Comparison of ENCODE assay signal across 8 mouse cellular contexts in genomic region chr3:96598156-96599068, GRCm38 (mm10). TPM values are rescaled to one million over a fixed set of nuclear protein-coding genes. Genes with fewer than 3 reads are reported as not detected.
DNase-seq lines count a peak whose midpoint lies in the region; TF ChIP-seq lines count a peak whose summit lies in the region.

No protein-coding gene starts in this region.

- peak overlapping the region; percentile 19 for H3K4me3 ChIP-seq in thymus, adult 2 months (ENCODE audit: control insufficient read depth, insufficient read depth, low read length)
- peak overlapping the region; percentile 67 for H3K4me3 ChIP-seq in heart, adult 2 months
- peak overlapping the region; percentile 54 for H3K4me3 ChIP-seq in liver, adult 2 months (ENCODE audit: insufficient read depth, low read depth, low read length)
- H3K4me3 ChIP-seq in myocyte: peak overlapping the region; percentile 51

- no peaks in the 10 kb centered on the region for H3K36me3 ChIP-seq in thymus, adult 2 months (ENCODE audit: control insufficient read depth, insufficient read depth, low read length)
- peaks cover 12% of the 10 kb centered on the region for H3K36me3 ChIP-seq in heart, adult 2 months (ENCODE audit: control insufficient read depth, insufficient read depth, low read length)
- H3K36me3 ChIP-seq in liver, adult 2 months (ENCODE audit: control insufficient read depth, insufficient read depth, low read length): no peaks in the 10 kb centered on the region
- H3K36me3 ChIP-seq in myocyte (ENCODE audit: control insufficient read depth, insufficient read depth): peaks cover under 1% of the 10 kb centered on the region

- H3K27ac ChIP-seq in thymus, adult 2 months (ENCODE audit: control insufficient read depth, insufficient read depth, low read length): no peak overlapping the region
- peak overlapping the region; percentile 70 for H3K27ac ChIP-seq in heart, adult 2 months
- no peak overlapping the region for H3K27ac ChIP-seq in liver, adult 2 months (replicated peaks; ENCODE audit: insufficient read depth, low read depth, low read length)

- TF ChIP-seq EP300 in heart, adult 2 months (IDR thresholded peaks at IDR 0.05; ENCODE audit: insufficient read depth, low read depth, low read length): no peak

- peaks cover 31% of the 10 kb centered on the region for H3K4me1 ChIP-seq in thymus, adult 2 months (replicated peaks; ENCODE audit: control insufficient read depth, insufficient read depth, low read length)
- peaks cover 10% of the 10 kb centered on the region for H3K4me1 ChIP-seq in heart, adult 2 months (ENCODE audit: control insufficient read depth, insufficient read depth, low read length)
- no peaks in the 10 kb centered on the region for H3K4me1 ChIP-seq in liver, adult 2 months (ENCODE audit: control insufficient read depth, insufficient read depth, low read length)

- H3K27me3 ChIP-seq in thymus, adult 2 months (ENCODE audit: control insufficient read depth, insufficient read depth, low read length): peaks cover 35% of the 10 kb centered on the region; the same call in 1 of the 2 replicates
- no peaks in the 10 kb centered on the region for H3K27me3 ChIP-seq in heart, adult 2 months (ENCODE audit: control insufficient read depth, insufficient read depth, low read length)
- no peaks in the 10 kb centered on the region; the same call in 1 of the 2 replicates for H3K27me3 ChIP-seq in liver, adult 2 months (ENCODE audit: control insufficient read depth, insufficient read depth, low read length)
- H3K27me3 ChIP-seq in myocyte (ENCODE audit: control insufficient read depth, insufficient read depth, insufficient read length): no peaks in the 10 kb centered on the region

- DNase-seq in thymus, adult 2 months: no peak
- DNase-seq in thymus, postnatal 10 days (ENCODE audit: low spot score in 2 of 2): no peak
- peak; percentile 79 for DNase-seq in embryo, embryonic 10 days (ENCODE audit: low spot score)
- DNase-seq in heart, adult 2 months: peak; percentile 87
- DNase-seq in kidney, adult 11 months: peak; percentile 47
- DNase-seq in liver, adult 2 months (ENCODE audit: extremely low read depth, low read depth, low spot score): no peak
- no peak for DNase-seq in MN1 (ENCODE audit: low spot score)

- TF ChIP-seq POLR2A in thymus, adult 2 months (IDR thresholded peaks at IDR 0.05; ENCODE audit: control insufficient read depth, extremely low read depth, insufficient read depth, low read length, poor library complexity): no peak
- peak; percentile 89 for TF ChIP-seq POLR2A in heart, adult 2 months (IDR thresholded peaks at IDR 0.05; ENCODE audit: insufficient read depth, low read depth, low read length)
- TF ChIP-seq POLR2A in liver, adult 2 months (IDR thresholded peaks at IDR 0.05; ENCODE audit: extremely low read depth, insufficient read depth, low read length): no peak
- TF ChIP-seq POLR2A in myocyte (IDR thresholded peaks at IDR 0.05; ENCODE audit: insufficient read length, low read depth): peak; percentile 25

- intact Hi-C loops in heart, adult 2 months (cut with DNase I): no loop called here

- peak overlapping the region; percentile 50 for H3ac ChIP-seq in myocyte (ENCODE audit: control insufficient read depth, insufficient read length)

- no peaks in the 10 kb centered on the region for H3K79me2 ChIP-seq in heart, adult 2 months (replicated peaks; ENCODE audit: control insufficient read depth, insufficient read depth, low read length)
- no peaks in the 10 kb centered on the region for H3K79me2 ChIP-seq in liver, adult 2 months (ENCODE audit: control insufficient read depth, insufficient read depth, low read length)
- peaks cover 21% of the 10 kb centered on the region for H3K79me2 ChIP-seq in myocyte (ENCODE audit: control insufficient read depth, insufficient read depth)

- peak overlapping the region; percentile 98 for H3K4me2 ChIP-seq in myocyte (ENCODE audit: low read depth)

- 12% methylated on average over 54 of the region's 54 CpGs for WGBS in thymus, adult 2 months
- 11% methylated on average over 54 of the region's 54 CpGs for WGBS in heart, adult 2 months
- WGBS in liver, adult 2 months: 7% methylated on average over 54 of the region's 54 CpGs

- peak overlapping the region; percentile 61 for H3K9ac ChIP-seq in heart, adult 2 months (ENCODE audit: low read depth, low read length)
- H3K9ac ChIP-seq in liver, adult 2 months (ENCODE audit: low read depth, low read length): peak overlapping the region; percentile 50

- TF ChIP-seq CTCF in thymus, adult 2 months (IDR thresholded peaks at IDR 0.05; ENCODE audit: borderline replicate concordance, control insufficient read depth, extremely low read depth, insufficient read depth, low read length, poor library complexity): no peak
- TF ChIP-seq CTCF in heart, adult 2 months (IDR thresholded peaks at IDR 0.05): no peak
- TF ChIP-seq CTCF in liver, adult 2 months (IDR thresholded peaks at IDR 0.05; ENCODE audit: low read depth, low read length): no peak

TF ChIP-seq in myocyte, 11 proteins besides CTCF, POLR2A, EP300 and RAD21:
- TF ChIP-seq MYOD1 (IDR thresholded peaks at IDR 0.05; ENCODE audit: control insufficient read depth in 1 of 3, insufficient read length in 2 of 3, low read depth in 2 of 3) (no peak), MAX (IDR thresholded peaks at IDR 0.05; ENCODE audit: low read depth) (no peak), E2F4 (IDR thresholded peaks at IDR 0.05; ENCODE audit: insufficient read depth) (no peak), POLR2AphosphoS2 (IDR thresholded peaks at IDR 0.05; ENCODE audit: insufficient read length, low read depth) (peak; percentile 26)

RNA-seq across cellular contexts. Expression of gene Ankrd34a, which starts 2.0 kb away (rescaled TPM):
- polyA plus RNA-seq in thymus, adult 2 months (2012; rRNA removed): 0.18 and 0.49 TPM in 2 replicates
- total RNA-seq in heart, adult 2 months (2021): 1 to 10 TPM; 1.3 to 2.4 TPM
- polyA plus RNA-seq in heart, adult 2 months (2012; rRNA removed): 2.1 and 3.1 TPM in 2 replicates
- 0.07 TPM in 1 of 2 replicates, not detected in the other for total RNA-seq in liver, adult 2 months (2014; rRNA removed)
- 0.05 and 0.07 TPM in 2 replicates for polyA plus RNA-seq in liver, adult 2 months (2012; rRNA removed)
- 2.5 TPM for polyA plus RNA-seq in myocyte (2012; fragmentation: generic; extraction: Trizol)

RNA-seq across cellular contexts. Expression of gene Lix1l, which starts 2.5 kb away (rescaled TPM):
- polyA plus RNA-seq in thymus, adult 2 months (2012; rRNA removed): 4.6 and 8.2 TPM in 2 replicates
- 10 to 100 TPM; 24.7 to 25.3 TPM for total RNA-seq in heart, adult 2 months (2021)
- 25.2 and 39.9 TPM in 2 replicates for polyA plus RNA-seq in heart, adult 2 months (2012; rRNA removed)
- 3.0 and 3.1 TPM in 2 replicates for total RNA-seq in liver, adult 2 months (2014; rRNA removed)
- 2.5 and 3.3 TPM in 2 replicates for polyA plus RNA-seq in liver, adult 2 months (2012; rRNA removed)
- 30.2 TPM for polyA plus RNA-seq in myocyte (2012; fragmentation: generic; extraction: Trizol)

RNA-seq across cellular contexts. Expression of gene Polr3gl, which starts 4.4 kb away (rescaled TPM):
- polyA plus RNA-seq in thymus, adult 2 months (2012; rRNA removed): 17.8 and 18.2 TPM in 2 replicates
- total RNA-seq in heart, adult 2 months (2021): 10 to 100 TPM; 24.3 to 35.0 TPM
- polyA plus RNA-seq in heart, adult 2 months (2012; rRNA removed): 20.1 and 21.9 TPM in 2 replicates
- 5.7 and 8.2 TPM in 2 replicates for total RNA-seq in liver, adult 2 months (2014; rRNA removed)
- 7.0 and 7.7 TPM in 2 replicates for polyA plus RNA-seq in liver, adult 2 months (2012; rRNA removed)
- polyA plus RNA-seq in myocyte (2012; fragmentation: generic; extraction: Trizol): 22.7 TPM

RNA-seq across cellular contexts. Expression of gene Gm16253, which starts 21.6 kb away (rescaled TPM):
- polyA plus RNA-seq in thymus, adult 2 months (2012; rRNA removed): not detected in 2 replicates
- 1 to 10 TPM; 1.8 to 2.8 TPM for total RNA-seq in heart, adult 2 months (2021)
- polyA plus RNA-seq in heart, adult 2 months (2012; rRNA removed): not detected in 2 replicates
- total RNA-seq in liver, adult 2 months (2014; rRNA removed): not detected in 2 replicates
- not detected in 2 replicates for polyA plus RNA-seq in liver, adult 2 months (2012; rRNA removed)
- polyA plus RNA-seq in myocyte (2012; fragmentation: generic; extraction: Trizol): 0.25 TPM

RNA-seq across cellular contexts. Expression of gene Rbm8a, which starts 31.3 kb away (rescaled TPM):
- 12.2 and 14.4 TPM in 2 replicates for polyA plus RNA-seq in thymus, adult 2 months (2012; rRNA removed)
- 10 to 100 TPM; 29.5 to 33.9 TPM for total RNA-seq in heart, adult 2 months (2021)
- polyA plus RNA-seq in heart, adult 2 months (2012; rRNA removed): 8.4 and 12.0 TPM in 2 replicates
- total RNA-seq in liver, adult 2 months (2014; rRNA removed): 11.9 and 12.2 TPM in 2 replicates
- polyA plus RNA-seq in liver, adult 2 months (2012; rRNA removed): 6.3 and 7.0 TPM in 2 replicates
- polyA plus RNA-seq in myocyte (2012; fragmentation: generic; extraction: Trizol): 68.4 TPM

Comparison
In these comparisons a context has a peak if more than half of its experiments do, and no peak if none do; other contexts are left out.
1. DNase-seq: peak in embryo, embryonic 10 days (single experiment), heart, adult 2 months (2 of 2) and kidney, adult 11 months (single experiment); none in thymus, adult 2 months (single experiment), thymus, postnatal 10 days (0 of 2), liver, adult 2 months (single experiment) and MN1 (single experiment).
2. POLR2A ChIP-seq: peak in heart, adult 2 months (single experiment) and myocyte (single experiment); none in thymus, adult 2 months (single experiment) and liver, adult 2 months (single experiment).
3. Peak in every context shown above with its lines, with median percentiles within 50 percentile points of each other: H3K4me3 ChIP-seq.